Mouse (Mus musculus) megakaryocyte, adult 5-6 weeks (primary cell): Measurements from ENCODE around the gene Gm498. TPM values are rescaled to one million over a fixed set of nuclear protein-coding genes. Genes with fewer than 3 reads are reported as not detected.

Experiments
- ATAC-seq: 2 replicates; pipeline ENCODE4 v1.8.0; 2016; ENCODE audit warnings: mild to moderate bottlenecking, inconsistent platforms; ENCODE audit not compliant: poor library complexity, severe bottlenecking
- total RNA-seq, 2 experiments: library from RNA; stranded (forward) in 1 of 2; stranded (reverse) in 1 of 2; fragments of 153-499, 151-499 nt in 1 of 2; fragments of 221-1000, 200-1000 nt in 1 of 2; gene quantifications; 2 replicates each; pipeline versions ENCODE4 v1.2.3 to v1.2.4; 2015 to 2017

Gm498 gene
- total RNA-seq, 2 experiments from 2014 or later: not detected

DNA sequence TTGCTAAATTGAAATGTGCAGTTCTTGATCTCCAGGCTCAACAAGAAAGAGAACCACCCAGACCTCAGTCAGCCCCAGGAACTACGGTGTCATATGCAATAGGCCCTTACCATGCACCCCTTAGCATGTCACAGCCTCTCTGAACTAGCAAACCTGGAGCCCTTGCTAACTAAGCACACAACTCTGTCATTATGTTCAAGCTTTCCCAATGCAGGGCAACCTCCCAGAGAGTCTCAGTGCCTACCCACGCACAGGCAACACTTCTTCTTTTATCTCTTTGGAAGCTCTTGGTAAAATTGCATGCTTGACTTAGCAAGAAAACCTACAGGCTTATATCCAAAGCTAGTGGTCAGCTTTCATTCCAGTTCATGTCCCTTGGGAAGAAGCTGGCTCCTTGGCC, 24.5 kb downstream of the Gm498 start:
- ATAC-seq: no peak

DNA sequence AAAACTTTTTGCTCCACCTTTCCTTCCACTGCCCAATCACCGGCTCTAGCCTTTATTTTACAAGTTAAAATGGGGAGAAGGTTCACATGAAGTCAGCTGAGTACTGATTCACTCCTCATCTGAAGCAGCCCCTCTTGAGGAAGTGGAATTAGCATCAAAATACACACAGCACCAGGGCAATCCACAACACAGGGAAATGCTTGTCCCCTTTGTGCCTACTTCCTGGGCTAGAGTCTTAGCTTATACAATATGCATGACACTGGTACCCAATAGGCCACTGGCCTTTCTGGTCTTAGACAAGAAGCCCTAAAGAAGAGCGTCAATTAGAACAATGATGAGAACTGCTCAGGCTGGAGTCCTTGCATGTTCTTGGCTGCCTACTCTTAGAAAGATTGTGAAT, 25.7 kb downstream of the Gm498 start:
- ATAC-seq: no peak

DNA sequence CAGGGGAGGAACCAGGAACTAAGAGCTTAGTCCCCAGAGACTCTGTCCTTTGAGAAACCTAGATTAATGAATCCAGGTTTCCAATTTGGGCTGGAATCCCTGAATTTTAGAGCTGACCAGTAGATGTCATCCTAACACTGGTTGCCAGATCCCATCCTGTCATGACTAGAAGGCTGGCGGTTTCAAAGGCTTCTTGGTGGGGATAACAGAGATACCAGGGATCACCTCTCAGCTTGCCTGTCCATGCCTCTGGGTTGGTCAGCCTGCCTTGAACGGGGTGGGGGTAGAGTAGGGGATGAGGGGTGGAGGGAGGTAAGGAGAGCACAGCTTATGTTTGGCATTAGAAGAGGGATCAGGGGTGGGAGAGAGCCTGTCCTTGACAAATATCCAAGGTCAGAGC, 34.0 kb downstream of the Gm498 start:
- ATAC-seq: no peak

DNA sequence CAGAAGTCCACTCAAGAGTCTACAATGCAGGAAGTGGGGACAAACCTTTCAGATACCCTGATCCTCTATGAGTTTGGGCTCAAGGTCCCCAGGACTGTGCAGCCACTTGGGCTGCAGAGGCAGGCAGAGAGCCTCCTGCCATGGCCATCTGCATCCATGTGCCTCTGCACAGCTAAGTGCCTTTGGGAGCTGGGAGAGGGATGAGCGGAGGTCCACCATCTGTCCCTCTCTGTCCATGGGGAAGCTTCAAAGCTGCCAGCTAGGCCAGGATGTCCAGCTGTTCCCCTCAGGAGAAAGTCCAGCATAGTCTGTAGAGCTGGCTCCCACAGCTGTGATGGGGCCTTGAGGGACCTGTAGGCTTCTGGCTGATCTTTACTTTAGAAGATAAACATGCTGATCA, 38.5 kb downstream of the Gm498 start:
- no peak for ATAC-seq

DNA sequence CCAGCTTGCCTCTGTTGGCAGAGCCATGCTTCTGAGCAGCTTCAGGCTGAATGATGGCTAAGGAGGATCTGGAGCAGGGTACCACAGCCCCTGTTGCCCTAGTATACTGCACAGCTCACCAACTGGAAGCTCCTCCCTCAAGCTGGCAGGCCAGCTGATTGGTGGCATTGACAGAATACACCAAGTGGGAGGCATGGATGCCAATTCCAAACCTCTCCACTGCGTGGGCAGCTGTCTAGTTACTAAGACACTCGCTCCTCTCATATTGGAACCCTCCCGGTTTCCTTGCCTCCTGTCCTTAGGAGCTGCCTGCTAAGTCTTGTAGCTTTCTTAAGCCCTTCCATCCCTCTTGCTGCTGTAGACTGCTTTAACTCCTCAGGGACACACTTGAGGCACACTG, 39.0 kb downstream of the Gm498 start:
- no peak for ATAC-seq

DNA sequence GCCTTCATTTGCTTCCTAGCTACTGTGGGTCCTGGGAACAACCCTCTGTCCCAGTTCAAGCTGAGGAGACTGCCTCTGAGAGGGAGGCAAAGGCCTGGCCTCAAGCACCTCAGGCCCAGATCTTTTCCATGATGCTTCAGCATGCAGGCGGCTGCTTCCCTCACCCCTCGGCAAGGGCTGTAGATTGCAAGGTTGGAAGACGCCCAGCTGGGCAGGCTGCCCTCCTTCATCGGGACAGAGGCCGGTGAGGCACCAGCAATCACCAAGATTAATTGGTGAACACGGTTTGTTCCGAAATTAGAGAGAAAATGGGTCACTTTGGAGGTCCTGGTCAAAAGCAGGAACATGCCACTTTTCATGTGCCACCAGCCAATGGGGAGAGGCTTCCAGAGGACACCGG, 47.0 kb downstream of the Gm498 start:
- ATAC-seq: no peak

DNA sequence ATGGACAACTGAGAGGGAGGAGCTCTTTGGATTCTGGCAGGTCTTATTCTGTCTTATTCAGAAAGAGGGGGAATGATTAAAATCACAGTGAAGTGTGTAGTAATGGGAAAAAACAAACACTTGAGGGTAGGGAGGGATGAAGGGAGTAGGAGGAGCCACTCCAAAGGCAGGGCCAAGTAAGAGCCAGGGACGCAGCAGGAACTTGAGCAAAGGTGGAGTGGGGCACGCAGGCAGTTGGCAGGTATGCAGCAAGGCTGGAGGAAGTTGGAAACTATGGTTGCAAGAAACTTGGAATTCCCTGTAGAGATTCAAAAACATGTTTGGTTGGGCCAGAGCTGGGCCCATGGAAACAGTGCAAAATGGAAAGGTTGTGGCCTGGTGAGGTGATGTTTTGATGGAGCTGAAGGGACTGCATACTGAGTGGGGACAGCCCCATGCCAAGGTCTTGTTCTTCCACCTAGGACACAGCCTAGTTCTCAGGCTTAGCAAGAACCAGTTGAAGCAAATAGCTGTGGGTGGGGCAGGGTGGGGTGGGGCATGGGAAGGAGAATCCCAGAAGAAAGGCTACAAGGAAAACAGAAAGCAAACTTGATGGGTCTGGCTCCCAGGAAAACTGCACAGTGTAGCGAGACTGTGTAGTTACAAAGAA, 52.5 kb downstream of the Gm498 start:
- no peak for ATAC-seq

DNA sequence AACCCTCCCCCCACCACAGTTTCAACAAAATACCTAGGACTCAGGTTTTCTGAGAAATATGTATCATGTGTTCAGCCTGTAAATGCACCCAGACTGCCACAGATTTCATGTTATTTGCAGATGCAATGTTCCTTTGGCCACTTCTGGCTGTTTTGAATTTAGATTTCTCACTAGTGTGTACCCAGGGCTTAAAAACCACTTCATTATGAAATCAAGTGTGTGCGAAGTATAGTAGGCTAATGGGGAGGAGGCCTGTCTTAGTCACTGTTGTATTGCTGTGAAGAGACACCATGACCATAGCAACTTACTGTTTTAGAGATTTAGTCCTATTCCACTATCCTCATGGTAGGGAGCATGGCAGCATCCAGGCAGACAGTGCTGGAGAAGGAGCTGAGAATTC, 63.3 kb downstream of the Gm498 start:
- no peak for ATAC-seq

DNA sequence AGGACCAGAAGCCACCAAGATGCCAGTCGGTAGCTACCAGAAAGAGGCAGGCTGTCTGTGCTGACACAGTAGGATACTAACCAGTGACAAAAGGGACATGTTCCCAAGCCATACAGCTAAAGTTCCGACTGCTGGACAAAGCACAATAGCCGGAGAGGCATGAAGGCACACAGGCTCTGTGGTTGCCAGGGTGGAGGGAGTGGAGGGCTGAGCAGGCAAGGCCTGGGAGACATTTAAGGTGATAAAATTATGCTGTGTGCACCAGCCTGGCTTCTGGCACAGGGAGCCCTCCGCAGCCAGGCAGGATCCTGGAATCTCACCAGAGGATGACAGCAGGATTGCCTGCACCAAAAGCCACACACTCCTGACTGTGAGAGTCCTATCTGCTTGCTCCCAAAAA, 72.0 kb downstream of the Gm498 start:
- ATAC-seq: no peak

DNA sequence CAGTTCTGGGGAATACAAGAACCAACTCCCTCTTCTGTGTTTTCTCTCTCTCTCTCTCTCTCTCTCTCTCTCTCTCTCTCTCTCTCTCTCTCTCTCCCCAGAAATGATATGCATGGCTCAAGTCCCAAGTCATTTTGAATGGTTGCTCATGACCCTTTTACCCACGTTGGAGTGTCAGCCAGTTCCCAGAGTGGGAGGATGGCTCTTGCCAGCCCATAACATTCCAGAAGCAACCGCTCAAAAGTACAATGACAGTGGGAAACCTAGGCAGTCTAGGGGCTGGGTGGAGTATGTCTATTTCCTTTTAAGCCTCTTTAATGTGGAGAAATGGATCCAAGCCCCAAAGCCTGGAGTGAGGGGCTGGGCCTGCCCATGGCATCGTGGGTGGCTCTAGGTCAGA, 72.8 kb downstream of the Gm498 start:
- no peak for ATAC-seq

DNA sequence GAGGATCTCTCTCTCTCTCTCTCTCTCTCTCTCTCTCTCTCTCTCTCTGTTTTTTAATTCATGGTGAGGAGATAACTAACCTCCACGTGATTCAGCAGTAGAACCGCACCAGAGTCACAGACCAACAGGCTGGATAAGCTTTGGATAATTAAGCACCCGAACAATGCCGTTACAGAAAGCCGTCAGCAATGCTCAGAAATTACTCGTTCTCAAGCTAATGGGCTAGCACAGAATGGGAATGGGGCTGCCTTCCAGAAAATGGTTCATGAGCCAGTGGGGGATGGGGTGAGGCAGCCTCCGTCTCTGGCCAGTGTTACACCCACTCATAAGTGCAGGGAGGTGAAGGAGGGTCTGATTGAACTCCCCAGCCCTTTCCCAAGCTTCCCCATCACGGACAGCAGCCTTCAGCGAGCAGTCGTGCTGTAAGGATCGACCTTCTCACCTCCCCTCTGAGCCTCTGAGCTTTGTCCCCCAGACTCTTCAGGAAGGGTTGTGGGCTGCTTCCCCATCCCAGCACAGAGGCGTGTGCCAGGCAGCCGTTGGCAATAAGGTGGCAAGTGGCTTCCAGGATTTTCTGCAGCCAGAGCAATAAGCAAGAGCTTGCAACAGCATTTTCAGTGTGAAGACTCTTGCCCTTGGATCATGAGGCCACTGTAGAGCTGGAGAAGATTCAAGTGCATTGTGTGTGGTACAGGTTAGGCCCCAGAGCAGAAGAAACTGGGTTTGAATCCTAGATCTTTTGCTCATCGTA, 76.5 kb downstream of the Gm498 start:
- no peak for ATAC-seq

DNA sequence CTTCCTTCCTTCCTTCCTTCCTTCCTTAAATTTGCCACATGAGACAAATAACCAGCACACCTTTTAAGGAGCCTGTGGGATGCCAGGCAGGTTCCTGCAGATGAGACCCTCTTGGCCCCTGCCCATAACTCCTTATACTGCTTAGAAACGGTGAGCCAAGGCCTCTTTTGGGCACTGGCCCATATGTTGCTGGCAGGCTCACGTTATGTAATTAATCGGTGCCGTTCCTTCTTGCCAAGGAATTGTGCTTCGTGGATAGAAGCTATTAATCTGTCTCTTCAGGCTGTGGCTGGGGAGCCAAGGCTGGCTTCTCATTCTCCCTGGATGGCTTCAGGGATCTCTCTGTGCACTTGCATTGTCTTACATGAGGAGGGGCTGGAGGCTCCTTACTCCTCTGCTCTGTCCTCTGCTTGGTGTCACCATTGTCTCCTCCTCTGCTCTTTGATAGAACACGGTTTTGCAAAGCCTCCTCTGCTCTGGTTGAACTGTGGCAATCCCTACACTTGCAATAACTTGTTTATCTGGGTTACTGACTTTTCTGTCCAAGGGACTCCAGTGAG, 77.9 kb downstream of the Gm498 start:
- no peak for ATAC-seq

Other genes with a start within 250 kb of the Gm498 start
- gene Tnfrsf26, start 238.1 kb upstream of the Gm498 start, total RNA-seq (2015): 5.7 and 8.4 TPM in 2 replicates
- 4.5 and 5.4 TPM in 2 replicates for gene Tnfrsf26, start 238.1 kb upstream of the Gm498 start, total RNA-seq (2017)
- 2.1 and 3.5 TPM in 2 replicates for gene Tnfrsf22, start 217.2 kb upstream of the Gm498 start, total RNA-seq (2015)
- gene Tnfrsf22, start 217.2 kb upstream of the Gm498 start, total RNA-seq (2017): 1.7 and 3.5 TPM in 2 replicates
- gene Tnfrsf23, start 181.0 kb upstream of the Gm498 start, total RNA-seq (2015): 4.9 and 6.3 TPM in 2 replicates
- gene Tnfrsf23, start 181.0 kb upstream of the Gm498 start, total RNA-seq (2017): 2.2 and 4.3 TPM in 2 replicates
- gene Osbpl5, start 109.9 kb upstream of the Gm498 start, total RNA-seq (2015): 1.5 and 3.5 TPM in 2 replicates
- gene Osbpl5, start 109.9 kb upstream of the Gm498 start, total RNA-seq (2017): 1.5 and 8.3 TPM in 2 replicates
- gene Mrgprg, start 99.8 kb upstream of the Gm498 start, total RNA-seq (2015): not detected in 2 replicates
- gene Mrgprg, start 99.8 kb upstream of the Gm498 start, total RNA-seq (2017): not detected in 2 replicates
- 0.05 TPM in 1 of 2 replicates, not detected in the other for gene Mrgpre, start 82.3 kb upstream of the Gm498 start, total RNA-seq (2015)
- gene Mrgpre, start 82.3 kb upstream of the Gm498 start, total RNA-seq (2017): not detected in 2 replicates
- 3.9 and 4.4 TPM in 2 replicates for gene Nadsyn1, start 44.0 kb upstream of the Gm498 start, total RNA-seq (2015)
- 7.5 and 11.7 TPM in 2 replicates for gene Nadsyn1, start 44.0 kb upstream of the Gm498 start, total RNA-seq (2017)
- gene Dhcr7, start 43.7 kb upstream of the Gm498 start, total RNA-seq (2015): 11.4 and 13.1 TPM in 2 replicates
- gene Dhcr7, start 43.7 kb upstream of the Gm498 start, total RNA-seq (2017): 3.0 and 6.1 TPM in 2 replicates
- gene Shank2, start 135.1 kb downstream of the Gm498 start, total RNA-seq (2015): not detected in 2 replicates
- gene Shank2, start 135.1 kb downstream of the Gm498 start, total RNA-seq (2017): 0.18 TPM in 1 of 2 replicates, not detected in the other